Mouse (Mus musculus) lung, postnatal 14 days (tissue): ENCODE results near the gene Megf11.
"Not testable (repeated sequence)": the region's sequence is repeated elsewhere in the genome, so short reads cannot be mapped to it uniquely, and the experiment has no call there.

Experiments used
- DNase-seq: peaks from one replicate; pipeline ENCODE4 v3.0.0; 2021

The Megf11 gene

DNA sequence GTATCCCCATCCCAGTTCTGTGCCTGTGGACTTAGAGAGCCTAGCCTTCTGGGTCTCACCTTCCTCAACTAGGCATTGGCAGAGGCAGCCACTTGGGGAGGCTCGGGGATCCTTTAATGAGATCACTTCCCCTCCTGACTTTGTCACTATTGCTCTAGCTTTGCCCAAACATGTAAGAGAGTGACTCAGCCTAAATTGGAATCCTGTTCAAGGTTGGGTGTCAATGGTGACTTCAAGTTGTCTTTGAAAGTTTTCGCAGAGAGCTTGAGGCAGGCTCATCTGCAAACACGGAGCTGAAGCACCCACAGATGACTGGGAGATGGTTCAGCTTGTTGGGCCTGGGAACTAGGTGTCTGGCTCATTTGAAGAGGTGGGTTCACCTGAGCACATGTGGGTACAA lies 85.9 kb downstream of the Megf11 start:
- DNase-seq = no peak

DNA sequence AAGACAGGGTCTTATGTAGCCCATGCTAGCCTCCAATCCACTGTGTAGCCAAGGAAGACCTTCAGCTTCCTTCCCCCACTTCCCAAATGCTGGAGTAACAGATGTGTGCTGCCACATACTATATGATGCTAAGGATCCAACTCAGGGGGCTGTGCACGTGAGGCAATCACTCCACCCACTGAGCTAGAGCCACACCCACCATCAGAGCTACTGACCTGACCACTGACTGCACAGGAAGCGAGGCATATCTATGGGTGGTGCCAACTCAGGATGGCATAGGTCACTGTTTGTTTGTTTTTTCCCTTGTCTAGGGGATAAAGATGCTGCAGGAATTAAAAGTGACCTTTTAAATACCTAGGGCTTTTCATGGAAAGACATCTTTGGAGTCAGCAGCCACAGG lies 86.7 kb downstream of the Megf11 start:
- DNase-seq = no peak

DNA sequence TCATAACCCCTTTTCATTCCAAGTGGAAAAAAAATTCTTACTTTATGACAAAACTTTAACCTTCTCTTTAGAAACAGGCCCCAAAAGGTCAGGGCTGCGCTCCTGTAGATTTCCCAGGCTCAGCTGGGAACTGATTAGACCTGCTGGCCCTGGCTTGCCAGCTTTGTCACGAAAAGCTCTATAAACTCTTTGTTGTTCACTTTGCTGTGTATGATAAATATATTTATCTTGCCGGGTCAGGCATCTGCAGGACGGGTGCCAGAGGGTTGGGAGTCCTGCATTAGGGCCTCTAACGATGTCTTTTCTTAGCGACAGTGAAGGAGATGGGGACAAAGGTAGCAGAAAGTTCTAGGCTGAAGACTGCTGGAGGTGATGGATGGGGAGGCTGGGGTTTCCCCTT lies 87.3 kb downstream of the Megf11 start:
- no peak for DNase-seq

DNA sequence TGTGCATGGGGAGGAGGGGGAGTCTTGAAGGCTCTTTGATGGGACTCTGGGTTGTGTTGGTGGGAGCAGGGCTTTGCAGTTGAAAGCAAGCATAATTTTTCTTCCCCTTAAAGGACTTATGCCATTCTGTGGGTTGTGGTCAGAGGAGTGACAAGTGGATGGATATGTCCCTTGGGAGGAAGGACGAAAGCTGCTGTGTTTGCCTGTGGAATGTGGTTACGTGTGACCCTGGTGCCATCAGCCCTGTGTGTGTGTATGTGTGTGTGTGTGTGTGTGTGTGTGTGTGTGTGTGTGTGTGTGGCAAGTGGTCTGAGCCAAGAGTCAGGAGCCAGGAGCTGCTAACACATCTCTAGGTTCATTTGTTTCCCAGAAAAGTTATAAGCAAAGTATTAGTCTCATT lies 87.7 kb downstream of the Megf11 start:
- DNase-seq = no peak

DNA sequence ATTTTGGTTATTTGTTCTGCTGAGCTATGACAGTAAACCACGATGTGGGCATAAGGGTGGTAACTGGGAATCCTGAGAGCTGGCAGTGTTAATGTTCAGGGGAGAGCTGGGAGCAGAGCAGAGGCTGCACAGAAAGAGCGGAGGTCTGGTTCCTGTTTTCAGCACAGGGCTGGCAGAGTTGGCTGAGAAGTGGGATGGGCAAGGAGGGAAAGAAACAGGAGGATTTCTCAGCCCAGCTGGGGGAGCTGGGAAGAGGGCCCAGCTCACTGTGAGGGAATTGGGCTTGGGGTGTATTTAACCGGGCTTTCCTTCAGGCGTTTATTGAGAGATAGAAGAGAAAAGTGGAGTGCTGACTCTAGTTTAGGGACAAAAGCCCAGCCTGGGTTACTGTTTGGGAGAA lies 88.3 kb downstream of the Megf11 start:
- DNase-seq = no peak

DNA sequence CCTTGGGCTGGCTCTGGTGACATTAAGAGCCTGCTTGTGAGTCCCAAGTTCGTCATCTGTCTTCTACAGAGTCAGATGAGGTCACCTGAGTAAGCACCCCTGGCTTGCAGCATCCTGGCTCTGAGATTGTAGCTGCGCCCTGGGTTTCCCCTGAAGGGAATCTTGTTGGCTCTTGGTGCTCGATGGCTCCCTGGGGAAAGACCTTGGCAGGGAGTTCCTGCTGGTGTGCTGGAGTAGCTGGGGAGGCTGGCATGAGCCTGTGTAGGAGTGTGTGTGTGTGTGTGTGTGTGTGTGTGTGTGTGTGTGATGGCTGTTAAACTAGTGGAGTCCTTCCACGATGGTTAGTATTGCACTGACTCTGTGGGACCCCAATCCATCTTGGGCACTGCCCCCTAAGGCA lies 88.7 kb downstream of the Megf11 start:
- DNase-seq = no peak

DNA sequence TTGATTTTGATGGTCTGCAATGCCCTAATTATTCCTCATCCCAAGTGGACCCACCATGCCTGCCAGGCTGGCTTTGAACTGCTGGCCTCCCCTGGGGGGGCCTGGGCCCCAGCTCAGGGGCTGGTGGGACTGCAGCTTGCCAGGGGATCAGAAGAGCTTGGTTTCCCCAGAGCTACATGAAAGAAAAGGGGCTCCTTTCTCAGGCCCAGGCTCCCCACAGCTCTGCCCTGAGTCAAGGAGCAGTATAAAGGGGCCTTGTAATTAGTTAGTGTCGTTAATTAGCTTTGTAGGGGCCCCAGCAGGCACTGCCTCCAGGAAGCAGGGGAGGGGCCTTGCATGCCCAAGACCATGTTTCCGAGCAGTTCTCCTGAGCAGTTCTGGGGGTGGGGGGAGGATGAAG lies 90.5 kb downstream of the Megf11 start:
- no peak for DNase-seq

DNA sequence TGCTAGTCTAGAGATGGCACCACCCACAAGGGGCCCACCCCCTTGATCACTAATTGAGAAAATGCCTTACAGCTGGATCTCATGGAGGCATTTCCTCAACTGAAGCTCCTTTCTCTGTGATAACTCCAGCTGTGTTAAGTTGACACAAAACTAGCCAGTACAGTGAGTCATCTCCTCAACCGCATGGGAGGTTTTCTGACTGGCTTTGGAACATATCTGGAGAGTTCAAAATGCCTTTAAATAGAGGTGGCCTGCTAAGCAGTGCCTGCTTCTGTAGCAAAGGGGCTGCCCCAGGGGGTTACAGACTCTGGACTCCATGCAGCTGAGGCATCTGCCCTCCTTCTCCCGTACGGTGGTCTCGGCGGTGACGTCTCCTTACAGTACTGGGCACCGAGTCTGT lies 92.0 kb downstream of the Megf11 start:
- not testable (repeated sequence) for DNase-seq

DNA sequence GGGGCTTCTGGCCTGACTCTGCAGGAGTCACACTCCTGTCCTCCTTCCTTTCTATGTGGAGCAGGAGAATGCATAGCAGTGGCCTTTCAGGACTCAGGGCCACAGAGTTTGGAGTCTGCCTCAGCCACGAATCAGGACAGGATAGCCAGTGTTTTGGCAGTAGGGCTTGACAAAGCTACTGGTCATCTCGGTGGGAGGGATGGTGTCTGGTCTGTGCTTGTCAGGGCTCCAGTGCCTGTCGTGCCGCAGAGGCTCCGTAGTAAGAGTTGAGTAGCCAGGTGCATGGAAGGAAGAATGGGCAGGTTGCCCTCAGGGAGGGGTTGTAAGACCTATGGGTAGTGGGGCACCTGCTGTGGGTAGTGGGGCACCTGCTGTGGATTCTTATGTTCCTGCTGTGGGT lies 96.7 kb downstream of the Megf11 start:
- no peak for DNase-seq

DNA sequence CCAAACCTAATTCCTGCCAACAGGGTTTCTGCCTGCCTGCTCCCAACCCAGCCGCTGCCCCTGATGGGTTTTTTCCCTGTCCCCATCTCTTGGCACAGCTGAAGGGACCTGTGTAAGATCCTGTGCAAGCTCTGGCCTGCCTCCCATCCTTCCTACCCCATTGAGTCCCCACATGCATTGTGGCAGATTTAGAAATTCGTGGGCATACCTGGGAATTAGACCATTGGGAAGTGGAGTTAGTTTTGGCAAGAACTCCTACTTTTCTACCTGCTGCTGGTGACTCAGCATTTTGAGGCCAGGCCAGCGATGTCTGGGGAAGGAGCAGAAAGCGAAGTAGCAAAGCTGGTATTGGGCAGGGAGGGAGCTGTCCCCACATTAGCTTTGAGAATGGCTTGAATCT lies 102.0 kb downstream of the Megf11 start:
- no peak for DNase-seq

DNA sequence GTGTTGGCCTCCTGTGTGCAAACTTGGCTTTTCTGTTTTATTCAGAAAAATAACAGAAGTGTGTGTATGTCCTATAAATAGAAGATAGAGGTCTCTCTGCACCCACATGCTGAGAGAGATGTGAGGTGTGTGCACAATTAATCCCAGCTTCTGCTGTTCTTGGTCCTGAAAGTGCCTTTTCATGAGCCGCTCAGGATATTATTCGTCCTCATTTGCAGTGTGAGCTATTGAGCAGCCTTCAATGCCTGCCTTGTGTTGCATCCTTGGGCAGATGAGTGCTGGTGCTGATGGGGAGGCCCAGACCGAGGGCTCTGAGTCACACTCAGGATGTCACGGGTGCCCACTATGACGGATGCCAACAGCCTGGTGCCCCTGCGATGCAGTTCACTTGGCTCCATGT lies 109.2 kb downstream of the Megf11 start:
- DNase-seq = no peak

DNA sequence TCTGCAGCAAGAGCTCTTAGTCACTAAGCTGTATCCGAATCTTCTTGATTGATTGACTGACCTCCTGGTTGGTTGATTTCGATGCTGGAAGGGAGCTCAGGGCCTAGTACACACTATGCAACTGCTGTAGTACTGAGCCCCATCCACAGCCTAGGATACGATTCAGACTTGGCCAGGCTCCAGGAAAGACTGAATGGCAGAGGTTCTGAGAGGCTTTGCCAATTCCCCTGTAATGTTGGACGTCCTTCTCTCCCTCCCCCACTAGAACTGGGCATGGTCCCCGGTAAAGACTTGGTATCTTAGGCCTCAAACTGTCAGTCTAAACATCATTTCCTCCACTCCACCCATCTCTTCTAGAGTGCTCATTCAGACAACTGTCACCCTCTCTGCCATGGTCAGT lies 113.5 kb downstream of the Megf11 start:
- DNase-seq = peak; percentile 16

DNA sequence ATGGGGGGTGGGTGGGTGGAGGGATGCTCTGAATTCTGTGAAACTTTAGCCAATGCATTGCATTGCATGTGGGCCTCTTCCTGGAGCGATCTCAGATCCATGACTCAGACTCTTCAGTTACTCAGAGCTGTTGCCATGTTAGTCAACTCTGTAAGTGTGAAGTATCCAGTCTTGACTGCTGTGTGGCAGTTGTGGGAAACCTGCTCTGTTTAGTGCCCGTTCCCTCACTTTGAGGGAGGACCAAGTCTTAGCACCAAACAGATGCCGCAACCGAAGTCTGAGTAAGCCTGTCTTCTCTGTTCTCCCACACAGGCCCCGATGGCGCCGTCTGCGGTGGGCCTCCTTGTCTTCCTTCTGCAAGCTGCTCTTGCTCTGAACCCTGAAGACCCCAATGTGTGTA lies 115.8 kb downstream of the Megf11 start:
- no peak for DNase-seq

DNA sequence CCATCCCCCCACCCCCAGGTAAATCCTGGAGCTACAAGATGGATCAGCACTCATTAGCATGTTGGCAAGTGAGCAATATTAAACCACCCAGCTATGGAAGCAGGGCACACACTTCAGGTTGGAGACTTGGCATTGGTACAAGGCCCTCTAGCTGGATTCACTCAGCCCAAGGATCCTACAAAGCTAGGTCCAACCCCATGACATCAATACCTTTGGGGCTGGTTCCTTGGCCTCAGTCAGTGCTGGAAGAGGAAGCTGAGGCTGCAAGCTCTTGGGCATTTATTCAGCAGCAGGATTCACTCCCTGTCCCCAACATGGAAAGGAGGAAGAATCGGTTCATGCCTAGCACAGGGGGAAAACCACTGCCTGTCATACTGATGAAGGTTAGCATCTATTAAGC lies 118.6 kb downstream of the Megf11 start:
- no peak for DNase-seq

DNA sequence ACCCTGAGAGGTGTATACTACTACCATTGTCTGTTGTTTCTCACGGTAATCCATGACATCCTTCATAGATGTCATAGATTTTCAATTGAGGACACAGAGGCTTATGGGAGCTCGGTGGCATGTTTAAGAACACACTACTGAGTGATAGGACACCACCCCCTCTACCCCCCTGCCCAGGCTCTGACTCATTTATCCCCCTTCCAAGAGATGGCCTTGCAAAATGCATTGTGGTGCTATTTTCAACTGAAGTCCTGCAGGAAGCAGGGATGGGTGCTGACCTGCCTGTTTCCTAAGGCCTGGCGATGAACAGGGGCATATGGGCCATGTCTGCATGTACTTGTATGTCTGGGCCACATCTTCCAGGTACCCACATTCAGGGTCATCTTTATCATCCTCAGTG lies 119.0 kb downstream of the Megf11 start:
- DNase-seq = no peak

DNA sequence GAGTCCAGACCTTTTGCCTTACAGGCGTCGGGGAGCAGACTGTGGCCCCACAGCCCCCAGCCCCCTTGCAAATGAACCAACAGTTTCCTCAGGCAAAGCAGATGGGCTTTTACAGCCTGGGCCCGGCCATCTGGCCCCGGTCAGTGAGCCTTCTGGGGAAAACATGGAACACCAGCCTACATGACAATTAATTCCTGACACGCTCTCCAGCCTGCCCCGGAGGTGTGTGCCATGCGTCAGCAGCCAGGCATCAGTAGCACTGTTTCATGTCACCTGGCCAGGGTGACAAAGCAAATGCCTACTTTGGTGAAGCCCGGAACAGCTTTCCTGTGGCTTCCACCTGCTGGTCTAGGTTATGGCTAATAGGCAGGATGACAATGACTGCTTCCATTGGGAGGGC lies 119.5 kb downstream of the Megf11 start:
- DNase-seq = no peak

DNA sequence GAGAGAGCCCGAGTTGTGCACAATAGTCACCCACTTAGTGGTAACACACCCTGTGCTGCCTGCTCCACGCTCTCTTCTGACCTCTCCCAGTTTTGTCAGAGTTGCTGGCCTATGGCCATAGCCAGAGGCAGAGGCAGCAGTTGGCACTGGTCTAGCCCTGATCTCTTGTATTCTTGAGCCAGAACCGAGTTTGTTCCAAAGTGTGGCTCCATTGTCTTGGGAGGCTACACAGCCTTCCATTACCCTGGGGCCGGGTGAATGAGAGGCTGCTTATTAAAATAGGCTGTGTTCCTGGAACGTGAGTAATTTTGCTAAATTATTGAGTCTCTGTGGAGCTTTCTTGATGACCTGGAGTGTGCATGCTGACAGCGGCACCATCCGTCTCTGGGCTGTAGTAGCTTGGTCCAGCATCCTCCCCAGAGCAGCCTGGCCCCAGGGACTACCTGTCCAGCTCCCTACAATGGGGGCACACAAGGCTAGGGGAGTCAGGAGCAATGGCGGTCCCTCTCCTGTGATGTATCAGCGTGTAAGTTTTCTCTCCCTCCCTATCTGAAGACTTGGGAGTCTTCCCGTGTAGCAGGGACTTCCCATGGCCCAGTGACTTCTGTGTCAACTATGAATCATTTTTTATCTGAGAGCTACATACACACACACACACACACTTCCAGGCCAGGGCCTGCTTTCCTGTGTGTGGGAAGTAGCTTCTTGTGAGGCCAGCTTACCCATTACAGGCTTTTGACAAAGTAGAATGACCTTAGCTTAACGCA lies 121.2 kb downstream of the Megf11 start:
- DNase-seq = no peak

DNA sequence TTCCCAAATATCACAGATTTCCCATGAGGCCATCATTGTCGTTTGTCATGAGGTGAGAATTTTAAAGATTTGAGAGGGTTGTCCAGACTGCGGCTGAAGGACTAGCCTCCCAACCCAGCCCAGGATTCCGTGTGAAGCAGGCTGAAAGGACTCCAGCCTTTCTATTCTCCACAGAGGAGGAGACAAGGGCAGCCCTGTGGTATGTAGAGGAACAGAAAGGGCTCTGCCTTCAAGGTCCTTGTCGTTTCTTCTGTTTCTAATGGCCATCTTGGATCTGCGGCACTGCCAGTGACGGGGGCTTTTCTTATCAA lies 121.7 kb downstream of the Megf11 start:
- no peak for DNase-seq

DNA sequence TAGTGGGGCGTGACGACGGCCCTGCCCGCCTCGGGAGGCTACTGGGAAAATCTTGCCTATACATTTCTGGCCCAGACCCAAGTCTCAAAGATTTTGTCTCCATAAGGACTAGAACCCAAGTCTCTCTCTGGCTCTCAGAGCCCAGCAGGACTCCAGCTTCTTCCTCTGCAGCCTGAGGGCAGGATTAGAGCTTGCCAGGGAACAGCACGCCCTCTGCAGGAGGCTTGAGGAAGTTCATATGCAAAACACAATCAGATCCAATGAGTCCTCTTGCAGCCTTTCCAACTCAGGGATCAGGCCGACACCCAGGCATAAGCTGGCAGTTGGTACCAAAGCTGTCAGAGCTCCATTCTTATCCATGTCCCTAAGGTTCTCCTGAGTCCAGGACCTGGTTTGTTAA lies 122.6 kb downstream of the Megf11 start:
- DNase-seq = no peak

DNA sequence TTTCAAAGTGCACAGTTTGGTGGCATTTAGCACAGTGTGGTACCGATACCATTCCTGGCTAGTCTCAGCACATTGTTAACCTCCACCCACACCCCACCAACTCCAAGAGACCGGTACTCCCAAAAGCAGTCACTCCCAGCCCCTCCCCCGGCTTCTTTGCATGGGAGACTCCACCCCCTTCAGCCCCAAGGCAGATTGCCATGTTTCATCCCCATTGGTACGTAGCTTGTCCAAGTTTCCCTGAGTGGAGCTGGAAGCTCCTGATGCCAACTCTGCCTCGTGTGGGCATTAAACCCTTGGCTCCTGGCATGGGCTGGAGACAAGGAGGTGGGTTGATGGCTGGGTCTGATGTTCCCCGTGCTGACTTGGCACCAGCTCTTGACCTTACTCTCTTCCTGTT lies 129.4 kb downstream of the Megf11 start:
- no peak for DNase-seq

DNA sequence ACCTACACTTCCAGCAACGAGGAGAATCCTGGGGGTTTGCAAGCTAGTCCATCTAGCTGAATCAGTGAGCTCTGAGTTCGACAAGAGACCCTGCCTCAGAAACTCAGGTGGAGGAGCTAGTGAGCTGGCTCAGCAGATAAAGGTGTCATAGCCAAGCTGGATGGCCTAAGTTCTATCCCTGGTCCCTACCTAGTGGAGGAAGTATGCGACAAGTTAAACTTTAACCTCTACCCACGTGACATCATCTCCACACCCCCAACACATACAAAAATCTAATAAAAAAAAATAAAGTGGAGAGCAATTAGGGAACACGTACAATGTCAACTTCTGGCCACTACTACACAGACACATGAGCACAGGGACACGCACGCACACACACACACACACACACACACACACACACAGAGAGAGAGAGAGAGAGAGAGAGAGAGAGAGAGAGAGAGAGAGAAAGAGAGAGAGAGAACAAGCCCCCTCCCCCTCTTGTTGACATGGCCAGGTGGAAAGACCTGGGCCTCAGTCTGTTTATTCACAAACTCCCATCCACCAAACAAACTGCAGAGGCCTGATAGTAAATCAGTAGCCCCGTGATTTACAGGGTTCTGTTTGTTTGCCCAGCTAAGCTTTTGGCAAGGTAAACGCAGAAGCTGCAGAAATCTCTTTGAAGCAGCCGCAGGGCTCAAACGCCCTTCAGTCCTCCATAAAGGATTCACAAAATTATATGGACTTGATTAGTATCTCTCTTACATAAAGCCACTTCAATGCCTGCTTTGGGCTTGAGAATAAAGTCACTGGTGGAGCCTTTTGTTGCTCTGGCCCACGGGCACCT lies 134.7 kb downstream of the Megf11 start:
- DNase-seq = no peak

DNA sequence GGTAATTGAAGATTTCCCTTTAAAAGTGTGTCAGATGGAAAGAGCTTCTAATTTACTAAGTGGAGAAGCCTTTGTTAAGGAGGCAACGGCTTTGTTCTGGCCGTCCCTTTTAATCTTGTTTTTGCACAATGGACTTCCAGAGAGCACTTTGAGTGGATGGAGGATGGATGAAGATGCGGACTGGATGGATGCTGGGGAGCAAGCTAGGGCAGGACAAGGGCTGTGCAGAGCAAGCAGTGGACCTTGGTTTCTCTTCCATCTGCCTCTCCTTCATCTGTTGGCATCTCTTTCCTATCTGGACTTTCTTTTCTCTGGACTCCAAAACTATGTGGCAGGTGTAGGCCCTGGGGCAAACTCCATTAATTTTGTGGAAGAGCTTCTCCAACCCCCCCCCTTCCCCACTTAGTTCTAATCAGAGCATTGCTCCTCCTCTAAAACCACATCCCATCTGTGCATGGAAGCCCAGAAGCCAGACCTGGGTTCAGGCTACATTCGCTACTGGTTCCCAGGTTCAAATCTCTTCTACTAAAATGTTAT lies 135.4 kb downstream of the Megf11 start:
- DNase-seq = no peak

DNA sequence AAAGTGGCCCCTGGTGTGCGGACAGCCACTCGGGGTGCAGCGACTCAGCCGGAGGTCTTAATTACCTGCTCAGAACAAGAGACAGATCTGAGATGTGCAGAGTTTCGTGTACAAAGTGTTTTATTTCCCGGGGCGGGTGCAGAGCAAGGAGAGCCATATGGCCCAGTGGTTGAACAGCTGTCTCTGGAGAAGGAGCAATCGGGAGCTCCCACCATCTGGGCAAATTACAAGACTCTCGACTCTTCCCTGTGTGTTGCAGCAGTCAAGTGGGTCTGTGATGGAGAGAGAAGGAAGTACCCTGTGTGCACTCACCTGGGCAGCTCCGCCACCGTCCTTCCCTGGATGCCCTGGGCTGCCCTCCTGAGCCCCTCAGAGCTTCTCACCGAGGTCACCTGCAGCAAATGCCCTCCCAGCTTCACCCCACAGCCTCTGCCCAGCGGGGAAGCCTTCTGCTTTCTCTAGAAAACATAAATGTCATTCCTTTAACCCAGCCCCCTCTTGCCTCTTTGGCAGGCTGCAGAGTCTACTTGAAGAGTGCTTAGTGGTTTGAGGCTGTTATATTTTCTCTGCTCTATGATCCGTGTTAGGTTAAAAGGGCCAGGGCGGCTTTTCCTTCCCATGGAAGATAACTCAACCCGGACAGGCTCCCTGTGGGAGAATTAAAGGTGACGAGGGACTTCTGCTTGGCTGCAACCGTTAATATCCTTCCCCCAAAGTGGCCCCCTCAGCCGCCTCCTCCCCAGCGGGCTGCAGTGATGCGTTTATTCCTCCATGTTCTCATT lies 138.0 kb downstream of the Megf11 start:
- no peak for DNase-seq

DNA sequence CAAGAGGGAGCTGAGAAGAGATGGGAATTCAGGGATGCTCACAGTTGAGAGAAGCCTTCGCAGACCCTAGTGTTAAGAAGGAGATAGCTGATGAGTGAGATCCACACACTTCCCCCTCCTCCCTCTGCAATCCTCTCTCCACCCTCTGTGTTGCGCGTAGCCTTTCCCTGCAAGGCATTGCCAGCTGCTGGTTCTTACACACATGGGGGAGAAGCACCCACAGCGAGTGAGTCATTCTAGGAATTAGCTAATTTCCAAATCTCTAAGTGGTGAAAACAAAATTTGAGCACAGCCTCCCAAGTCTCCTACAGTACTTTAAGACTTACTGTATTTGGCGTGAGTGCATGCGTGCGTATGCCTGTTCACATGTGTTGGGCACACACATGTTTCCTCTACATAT lies 142.6 kb downstream of the Megf11 start:
- DNase-seq = no peak
